In the genomic region with DNA sequence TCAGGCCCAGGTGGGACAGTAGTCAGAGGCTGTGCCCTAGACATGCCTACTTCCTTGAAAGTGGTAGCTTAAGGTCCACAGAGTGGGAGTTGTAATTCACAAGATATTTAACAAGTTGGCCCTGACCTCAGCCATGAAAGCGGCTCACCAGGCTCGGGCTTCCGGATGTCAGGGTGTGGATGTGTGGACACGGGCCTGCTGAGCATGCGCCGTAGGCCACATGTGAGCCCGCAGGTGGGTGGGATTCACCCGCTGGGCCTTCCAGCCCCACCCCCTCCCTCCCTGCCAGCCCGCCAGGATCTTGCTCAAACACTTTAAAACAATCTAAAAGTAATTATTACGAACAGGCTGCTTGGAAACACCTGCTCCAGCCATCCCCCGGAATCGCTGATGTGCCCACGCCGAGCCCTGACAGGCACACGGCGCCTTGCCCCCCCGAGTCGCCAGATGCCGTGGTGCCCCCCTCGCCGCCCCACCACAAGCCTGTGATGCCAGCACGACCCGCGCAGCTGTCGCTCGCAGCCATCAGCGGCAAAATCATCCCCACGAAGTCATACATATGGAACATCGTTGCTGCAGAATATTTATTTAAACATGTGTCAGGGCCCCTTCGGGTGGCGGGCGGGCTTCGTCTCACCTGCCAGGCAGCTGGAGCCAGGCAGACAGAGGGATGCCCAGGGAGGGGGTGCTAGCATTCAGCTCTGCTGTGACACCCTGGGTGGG, we compare ENCODE assay signal across 12 mouse cellular contexts.
A peak's percentile ranks its signal among the peaks of the same experiment; 100 is the strongest.
DNase-seq lines count a peak whose midpoint lies in the region; ATAC-seq lines count a peak whose summit lies in the region.
"Had no signal": no experiment of that assay in that cellular context is flagged by ENCODE, and none has a peak within 500 bp of the region (broad histone marks: within the 10 kb centered on the region; RNA-seq: fewer than 3 reads in every experiment).

No protein-coding gene starts in this region.

- H3K36me3 ChIP-seq in midbrain, embryonic 10.5 days: no peaks in the 10 kb centered on the region
- H3K36me3 ChIP-seq in midbrain, embryonic 11.5 days (ENCODE audit: control insufficient read depth, insufficient read depth, low read length): no peaks in the 10 kb centered on the region
- no peaks in the 10 kb centered on the region for H3K36me3 ChIP-seq in hindbrain, embryonic 10.5 days
- no peaks in the 10 kb centered on the region for H3K36me3 ChIP-seq in midbrain, embryonic 15.5 days (replicated peaks)

- 74% methylated on average over 33 of the region's 33 CpGs for WGBS in midbrain, embryonic 10.5 days
- 71% methylated on average over 33 of the region's 33 CpGs for WGBS in midbrain, embryonic 11.5 days
- WGBS in hindbrain, embryonic 10.5 days: 61% methylated on average over 33 of the region's 33 CpGs
- 26% methylated on average over 33 of the region's 33 CpGs for WGBS in midbrain, embryonic 15.5 days

- H3K4me1 ChIP-seq in midbrain, embryonic 10.5 days: peaks cover 61% of the 10 kb centered on the region
- H3K4me1 ChIP-seq in midbrain, embryonic 11.5 days (ENCODE audit: control insufficient read depth, insufficient read depth, low read length): peaks cover 25% of the 10 kb centered on the region
- H3K4me1 ChIP-seq in hindbrain, embryonic 10.5 days (replicated peaks): peaks cover 71% of the 10 kb centered on the region
- peaks cover 42% of the 10 kb centered on the region for H3K4me1 ChIP-seq in midbrain, embryonic 15.5 days

- no peaks in the 10 kb centered on the region for H3K9me3 ChIP-seq in midbrain, embryonic 10.5 days (replicated peaks)
- H3K9me3 ChIP-seq in midbrain, embryonic 11.5 days (ENCODE audit: control insufficient read depth, low read length): no peaks in the 10 kb centered on the region
- H3K9me3 ChIP-seq in hindbrain, embryonic 10.5 days: no peaks in the 10 kb centered on the region
- H3K9me3 ChIP-seq in midbrain, embryonic 15.5 days: no peaks in the 10 kb centered on the region

- no peak for ATAC-seq in midbrain, embryonic 11.5 days (ENCODE audit: low FRiP score)
- peak; percentile 50 for ATAC-seq in midbrain, embryonic 15.5 days (replicated peaks)
- ATAC-seq in cerebellum, adult (ENCODE audit: insufficient number of reproducible peaks, low FRiP score, low TSS enrichment): no peak

- peaks cover 56% of the 10 kb centered on the region for H3K27me3 ChIP-seq in midbrain, embryonic 10.5 days (ENCODE audit: low read depth, poor library complexity, severe bottlenecking)
- no peaks in the 10 kb centered on the region for H3K27me3 ChIP-seq in midbrain, embryonic 11.5 days (ENCODE audit: control insufficient read depth, insufficient read depth, low read length)
- peaks cover 49% of the 10 kb centered on the region for H3K27me3 ChIP-seq in hindbrain, embryonic 10.5 days (ENCODE audit: insufficient read depth, poor library complexity, severe bottlenecking)
- no peaks in the 10 kb centered on the region for H3K27me3 ChIP-seq in midbrain, embryonic 15.5 days (replicated peaks)

- no peak overlapping the region for H3K4me3 ChIP-seq in midbrain, embryonic 10.5 days
- H3K4me3 ChIP-seq in midbrain, embryonic 11.5 days (ENCODE audit: low read depth, low read length): no peak overlapping the region
- no peak overlapping the region for H3K4me3 ChIP-seq in hindbrain, embryonic 10.5 days
- H3K4me3 ChIP-seq in midbrain, embryonic 15.5 days: peak overlapping the region; percentile 22; the same call in 1 of the 2 replicates

- H3K27ac ChIP-seq in midbrain, embryonic 10.5 days (replicated peaks): peak overlapping the region; percentile 56; the same call in 1 of the 2 replicates
- H3K27ac ChIP-seq in midbrain, embryonic 11.5 days (ENCODE audit: low read depth, low read length): no peak overlapping the region
- peak overlapping the region; percentile 36; the same call in 1 of the 2 replicates for H3K27ac ChIP-seq in hindbrain, embryonic 10.5 days
- peak overlapping the region; percentile 76 for H3K27ac ChIP-seq in midbrain, embryonic 15.5 days
- H3K27ac ChIP-seq: liver, embryonic 14.5 days had no signal

- H3K4me2 ChIP-seq in midbrain, embryonic 11.5 days: no peak overlapping the region
- peak overlapping the region; percentile 44 for H3K4me2 ChIP-seq in midbrain, embryonic 15.5 days

- no peak overlapping the region for H3K9ac ChIP-seq in midbrain, embryonic 11.5 days (ENCODE audit: low read length)
- peak overlapping the region; percentile 16; the same call in 1 of the 2 replicates for H3K9ac ChIP-seq in midbrain, embryonic 15.5 days
- H3K9ac ChIP-seq: liver, embryonic 14.5 days had no signal

- no peak for DNase-seq in midbrain, embryonic 10.5 days (ENCODE audit: low spot score)
- no peak for DNase-seq in midbrain, embryonic 11.5 days (ENCODE audit: low spot score, missing footprints)
- DNase-seq in hindbrain, embryonic 10.5 days (ENCODE audit: low spot score): no peak
- peak; percentile 65 for DNase-seq in thymus, postnatal 4 days
- DNase-seq in spleen, adult 12 weeks (ENCODE audit: low spot score): no peak
- no peak for DNase-seq in gastrocnemius, adult 18-20 months (ENCODE audit: low spot score)
- DNase-seq: adrenal gland, adult 2 months; cerebellum, postnatal 14 days; heart, postnatal 14 days had no signal
